Mouse (Mus musculus) granulocyte monocyte progenitor cell, adult 5-6 weeks (primary cell): ENCODE measurements around the gene Pla2g3. TPM values are rescaled to one million over a fixed set of nuclear protein-coding genes. Genes with fewer than 3 reads are reported as not detected.
A peak's percentile ranks its signal among the peaks of the same experiment; 100 is the strongest.

Experiments used
- ATAC-seq: replicated peaks from 2 replicates; pipeline ENCODE4 v1.8.0; 2016; ENCODE audit warnings: mild to moderate bottlenecking, moderate TSS enrichment, inconsistent platforms; ENCODE audit not compliant: poor library complexity, severe bottlenecking
- total RNA-seq, 2 experiments: library from RNA; stranded (forward) in 1 of 2; stranded (reverse) in 1 of 2; fragments of 200-712, 200-1000 nt in 1 of 2; fragments of >200 nt in 1 of 2; fragmentation: Nextera tagmentation in 1 of 2; gene quantifications; 2 replicates each; pipeline ENCODE4 v1.2.3; 2014 to 2017

The Pla2g3 gene
- total RNA-seq, 2 experiments from 2014 or later = not detected

GRCm38 (mm10) chr11:3489036-3489435, 952 bp downstream of the Pla2g3 start:
- ATAC-seq = no peak

DNA sequence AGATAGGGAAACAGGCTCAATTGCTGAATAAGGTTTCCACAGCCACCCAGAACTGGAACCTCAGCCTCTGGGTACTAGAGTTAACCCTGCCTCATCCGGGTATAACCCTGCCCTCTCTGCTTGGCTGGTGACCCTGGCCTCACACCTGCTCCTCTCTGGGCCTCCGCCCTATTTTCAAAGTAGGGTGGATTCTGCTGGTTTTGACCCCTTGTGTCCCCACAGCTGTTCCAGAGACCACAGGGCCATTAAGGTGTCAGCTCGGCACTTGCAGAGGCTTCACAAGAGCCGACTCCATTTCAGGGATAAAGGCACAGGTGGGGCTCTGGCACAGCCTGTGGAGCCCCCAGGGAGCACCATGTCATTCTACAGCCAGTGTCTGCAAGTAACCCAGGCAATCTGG, 4.7 kb downstream of the Pla2g3 start:
- no peak for ATAC-seq

DNA sequence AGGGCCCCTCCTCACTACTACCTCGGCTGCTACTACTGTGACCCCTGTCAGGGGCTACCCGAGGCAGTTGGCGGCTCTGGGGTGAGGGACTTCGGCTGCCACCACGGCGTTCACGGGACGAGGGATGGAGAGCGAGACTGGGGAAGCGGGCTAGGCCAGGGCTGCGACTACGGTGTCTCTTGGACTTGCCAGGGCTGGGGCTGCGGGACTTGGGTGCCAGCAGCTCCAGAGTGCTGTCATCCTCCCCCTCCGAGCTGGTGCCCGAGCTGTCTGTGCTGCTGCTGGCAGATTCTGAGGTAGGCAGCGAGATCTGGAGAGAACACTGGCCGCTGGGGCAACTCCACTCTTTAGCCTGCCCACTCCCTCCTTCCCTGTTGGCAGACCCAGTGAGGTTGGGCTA, 6.8 kb downstream of the Pla2g3 start:
- 0 out of 2 replicates have a peak, but pooled peaks have one; percentile 4 for ATAC-seq

DNA sequence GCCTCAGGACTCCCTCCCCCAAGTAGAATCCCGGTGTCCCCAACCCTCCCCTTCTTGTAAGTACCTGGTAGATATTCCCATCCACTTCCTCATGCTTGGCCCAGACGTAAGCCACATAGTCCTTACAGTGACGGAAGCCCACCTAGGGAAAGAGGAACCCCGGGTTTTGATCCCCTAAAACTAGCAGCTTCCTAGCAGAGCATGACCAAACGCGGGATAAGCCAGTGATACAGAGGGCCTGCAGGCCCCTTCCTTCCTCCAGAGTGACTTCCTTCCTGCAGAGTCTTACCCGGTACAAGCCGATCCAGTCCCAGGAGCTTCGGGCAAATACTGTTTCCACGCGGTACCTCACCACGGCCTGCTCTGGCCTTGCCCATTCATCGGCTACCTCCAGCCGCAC, 7.4 kb downstream of the Pla2g3 start:
- ATAC-seq = peak; percentile 70

DNA sequence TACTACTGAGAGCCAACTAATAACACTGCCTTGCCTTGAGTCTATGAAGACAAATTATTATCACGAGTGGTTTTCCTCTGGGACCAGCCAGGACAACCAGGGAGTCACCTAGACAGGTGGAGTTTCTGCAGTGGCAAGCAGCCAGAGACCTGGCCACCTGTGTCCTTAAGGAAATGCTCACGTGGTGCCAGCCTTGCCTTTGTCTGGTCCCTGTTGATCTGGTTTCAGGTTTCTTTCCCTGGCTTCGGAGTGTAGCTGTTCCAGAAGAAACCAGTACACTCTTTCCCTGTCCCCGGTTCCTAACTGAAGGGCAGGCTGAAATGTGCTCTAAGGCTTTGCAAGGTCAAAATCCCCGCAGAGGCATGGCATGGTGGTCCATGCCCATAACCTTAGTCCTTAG, 8.7 kb downstream of the Pla2g3 start:
- ATAC-seq = no peak

DNA sequence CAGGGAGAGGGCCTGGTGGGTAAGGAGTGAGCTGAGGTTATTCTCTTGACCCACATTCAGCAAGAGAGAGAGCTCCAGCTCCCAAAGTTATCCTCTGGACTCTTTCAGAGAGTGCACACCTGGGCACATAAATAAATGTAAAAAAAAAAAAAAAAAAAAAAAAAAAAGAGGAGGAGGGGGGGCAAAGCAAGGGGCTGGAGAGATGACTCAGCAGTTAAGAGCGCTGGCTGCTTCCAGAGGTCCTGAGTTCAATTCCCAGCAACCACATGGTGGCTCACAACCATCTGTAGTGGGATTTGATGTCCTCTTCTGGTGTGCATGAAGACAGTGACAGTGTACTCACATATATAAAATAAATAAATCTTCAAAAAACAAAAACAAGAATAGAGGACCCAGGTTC, 9.2 kb downstream of the Pla2g3 start:
- no peak for ATAC-seq

- ATAC-seq = no peak
Measured at GRCm38 (mm10) chr11:3502057-3502456, 14.0 kb downstream of the Pla2g3 start.

GRCm38 (mm10) chr11:3502459-3503072, 14.5 kb downstream of the Pla2g3 start:
- no peak for ATAC-seq

DNA sequence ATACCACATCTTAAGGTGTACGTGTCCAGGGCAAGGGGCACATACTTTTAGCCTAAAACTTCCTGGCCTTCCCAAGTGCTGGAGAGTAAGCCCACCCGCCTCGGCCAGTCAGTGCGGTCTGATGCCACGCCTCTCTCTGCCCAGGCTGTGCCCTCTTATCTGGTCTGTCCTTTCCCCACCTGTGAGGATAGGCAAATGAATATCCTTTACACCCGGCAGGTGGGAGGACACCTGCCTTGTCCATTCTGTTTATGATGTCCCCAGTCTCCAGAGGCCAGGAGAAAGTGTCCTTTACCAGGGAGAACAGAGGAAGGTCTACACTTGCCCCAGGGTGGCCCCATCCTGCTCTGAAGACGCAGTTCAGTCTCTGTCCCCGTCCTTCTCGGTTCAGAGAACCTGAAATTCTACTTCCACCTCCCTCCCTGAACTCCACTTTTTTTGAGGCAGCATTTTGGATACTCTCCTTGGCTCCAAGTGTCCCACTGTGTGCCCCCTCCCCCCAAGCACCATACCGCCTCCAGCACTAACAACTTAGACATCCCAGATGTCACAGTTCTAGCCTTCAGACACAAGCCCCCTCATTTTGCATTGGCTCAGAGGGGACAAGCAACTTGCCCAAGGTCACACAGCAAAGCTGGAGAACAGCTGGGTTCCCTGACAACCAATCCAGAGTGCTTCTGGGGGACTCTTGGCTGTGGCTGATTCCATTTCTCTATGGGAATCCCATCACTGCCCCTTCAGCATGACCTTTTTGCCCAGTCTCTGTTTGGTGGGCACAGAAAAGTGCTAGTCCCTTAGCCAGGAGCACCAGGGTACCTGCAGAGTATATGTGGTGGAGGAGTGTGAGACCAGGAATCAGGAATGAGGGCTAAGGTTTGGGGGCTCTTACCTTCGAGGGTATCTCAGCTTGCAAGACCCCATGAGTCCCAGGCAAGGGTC, 15.9 kb downstream of the Pla2g3 start:
- ATAC-seq = no peak

- ATAC-seq = peak; percentile 19; the same call in 1 of the 2 replicates
Measured at GRCm38 (mm10) chr11:3508226-3508625, 20.1 kb downstream of the Pla2g3 start.

DNA sequence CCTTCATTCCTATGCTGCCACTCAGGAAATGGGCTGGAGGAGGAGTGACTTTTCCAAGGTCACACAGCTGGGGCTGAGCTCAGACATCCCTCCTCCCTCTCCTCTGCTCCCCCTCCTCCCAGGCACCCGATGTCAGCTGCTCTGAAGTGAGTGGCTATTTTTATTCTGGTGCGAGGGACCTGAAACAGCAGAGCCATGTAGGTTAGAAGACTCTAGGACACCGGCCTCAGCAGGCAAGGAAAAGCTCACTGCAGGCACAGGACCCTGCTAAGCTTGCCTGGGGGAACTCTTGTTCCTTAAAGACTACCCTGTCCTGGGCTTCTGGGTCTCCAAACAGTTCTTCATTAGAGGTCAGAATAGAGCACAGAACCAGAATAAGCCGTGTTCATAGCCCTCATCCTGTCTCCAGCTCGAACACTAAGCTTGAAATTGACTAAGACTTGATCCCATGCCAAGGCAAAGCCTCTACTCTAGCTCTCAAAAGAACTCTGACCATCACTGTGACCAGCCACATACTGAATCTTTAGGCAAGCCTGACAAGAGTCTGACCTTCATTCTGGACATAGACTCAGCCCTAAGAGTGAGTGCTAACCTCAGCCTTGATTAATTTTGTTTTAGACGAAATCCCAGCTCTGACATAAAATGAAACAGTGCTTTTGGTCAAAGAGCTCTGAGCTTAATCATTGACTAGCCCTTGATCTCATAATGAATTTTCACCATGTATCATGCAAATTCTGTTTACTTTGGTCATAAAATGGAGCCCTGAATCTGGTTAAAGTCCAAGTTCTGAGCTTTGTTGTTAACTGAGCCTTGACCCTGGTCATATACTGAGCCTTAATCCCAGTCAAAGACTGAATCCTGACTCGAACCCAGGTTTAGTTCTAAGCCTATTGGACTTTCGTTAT, 21.3 kb downstream of the Pla2g3 start:
- no peak for ATAC-seq

DNA sequence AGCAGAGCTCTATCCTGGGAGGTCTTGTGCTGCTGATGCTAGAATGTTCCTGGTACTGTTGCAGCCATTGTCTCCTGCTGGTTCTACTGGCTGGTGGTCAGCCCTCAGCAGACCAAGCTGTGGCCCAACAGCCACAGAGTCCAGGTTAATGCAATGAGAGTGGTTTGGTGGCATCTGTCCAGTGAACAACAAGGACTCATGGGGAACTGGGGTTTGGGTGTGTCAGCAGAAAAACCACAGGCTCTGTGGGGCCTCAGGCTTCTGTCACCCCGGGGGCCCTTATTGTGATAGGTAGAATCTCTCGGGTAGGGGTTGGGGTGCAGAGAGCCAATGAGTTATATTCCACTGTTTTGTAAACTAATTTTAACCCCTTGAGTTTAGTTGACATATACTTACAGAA, 22.2 kb downstream of the Pla2g3 start:
- peak; percentile 67 for ATAC-seq

GRCm38 (mm10) chr11:3513291-3513690, 25.2 kb downstream of the Pla2g3 start:
- no peak for ATAC-seq

DNA sequence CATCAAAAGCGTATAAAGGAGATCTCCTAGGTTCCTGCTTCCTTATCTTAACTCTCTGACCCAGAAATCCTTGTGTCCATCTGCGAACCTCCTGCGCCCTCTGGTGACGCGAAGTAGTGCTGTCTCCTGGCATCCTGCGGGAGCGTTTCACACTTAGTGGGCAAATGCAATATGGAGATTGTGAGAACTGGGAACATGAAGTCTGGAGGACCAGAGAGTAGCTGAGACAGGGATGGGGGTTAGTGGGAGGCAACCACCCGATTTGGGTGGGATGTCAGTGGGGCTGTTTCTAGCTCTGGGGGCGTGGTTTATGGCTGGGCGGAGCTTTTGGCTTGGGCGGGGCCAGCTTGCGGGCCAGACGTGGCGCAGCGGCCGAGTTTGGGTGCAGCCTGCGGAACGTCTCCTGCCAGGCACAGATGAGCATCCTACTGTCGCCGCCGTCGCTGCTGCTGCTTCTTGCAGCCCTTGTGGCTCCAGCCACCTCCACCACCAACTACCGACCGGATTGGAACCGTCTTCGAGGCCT, 26.5 kb downstream of the Pla2g3 start, which contains the start of gene Selenom:
Gene Selenom (plus strand): TSS at position 156 of the 526 bp plus-strand sequence.
- ATAC-seq = peak; percentile 75

DNA sequence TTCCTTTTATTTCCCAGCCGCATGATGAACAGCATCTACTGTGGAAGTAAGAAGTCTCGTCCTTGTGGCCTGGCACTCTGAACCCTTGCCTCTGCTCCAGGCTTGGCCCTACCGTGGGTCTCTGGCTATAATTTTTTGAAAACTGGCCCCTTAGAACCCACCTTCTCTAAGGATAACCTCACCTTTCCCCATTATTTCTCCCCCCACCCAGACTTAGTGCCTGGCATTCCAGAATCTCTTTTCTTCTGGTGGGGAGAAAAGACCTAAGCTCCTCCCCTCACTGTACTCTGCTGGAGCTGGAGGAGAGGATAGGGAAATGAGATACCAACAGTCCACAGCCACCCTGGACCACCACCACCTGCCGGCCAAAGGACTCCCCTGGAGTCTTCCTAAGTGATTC, 27.1 kb downstream of the Pla2g3 start:
- ATAC-seq = no peak

- no peak for ATAC-seq
Measured at GRCm38 (mm10) chr11:3515637-3516036, 27.6 kb downstream of the Pla2g3 start.

GRCm38 (mm10) chr11:3516121-3516520, 28.0 kb downstream of the Pla2g3 start:
- no peak for ATAC-seq

DNA sequence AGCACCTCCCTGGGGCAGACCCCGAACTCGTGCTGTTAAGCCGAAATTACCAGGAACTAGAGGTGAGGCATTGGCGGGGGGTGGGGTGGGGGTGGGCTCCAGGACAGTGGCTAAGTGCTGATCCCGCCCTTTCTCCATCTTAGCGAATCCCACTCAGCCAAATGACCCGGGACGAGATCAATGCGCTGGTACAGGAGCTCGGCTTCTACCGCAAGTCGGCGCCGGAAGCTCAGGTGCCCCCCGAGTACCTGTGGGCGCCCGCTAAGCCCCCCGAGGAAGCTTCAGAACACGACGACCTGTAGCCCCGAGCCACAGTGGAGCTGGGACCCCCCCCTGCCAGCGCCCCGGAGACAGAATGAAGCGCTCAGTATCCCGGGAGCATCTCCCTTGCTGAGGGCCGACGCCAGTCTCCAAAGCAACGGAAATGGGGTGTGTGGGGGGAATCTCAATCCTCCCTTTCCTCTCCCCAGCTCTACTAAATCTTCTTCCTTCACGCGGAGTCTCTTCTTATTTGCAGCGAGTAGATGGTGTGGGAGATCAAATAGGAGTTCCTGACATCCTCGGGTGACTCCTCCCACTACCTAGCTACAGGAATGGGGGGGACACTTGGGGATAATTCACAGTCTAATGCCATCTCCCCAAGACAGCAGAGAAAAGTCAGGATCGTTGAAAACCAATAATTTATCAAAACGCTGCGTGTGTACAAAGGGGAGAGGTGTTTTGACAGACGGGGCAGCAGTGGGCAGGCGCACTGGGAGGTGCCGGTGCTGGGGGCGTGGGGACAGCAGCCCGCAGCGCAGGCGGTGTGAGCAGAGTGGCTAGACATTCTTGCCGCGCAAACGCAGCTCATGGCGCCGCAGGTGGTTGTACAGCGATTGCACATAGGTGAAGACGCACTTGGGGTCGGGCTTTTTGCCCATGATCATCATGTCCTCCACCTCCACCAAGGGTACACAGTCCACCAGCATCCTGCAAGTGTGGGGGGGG, 29.1 kb downstream of the Pla2g3 start:
- ATAC-seq = peak; percentile 34
